9 mouse cellular contexts compared by ENCODE assay signal in the genomic region with DNA sequence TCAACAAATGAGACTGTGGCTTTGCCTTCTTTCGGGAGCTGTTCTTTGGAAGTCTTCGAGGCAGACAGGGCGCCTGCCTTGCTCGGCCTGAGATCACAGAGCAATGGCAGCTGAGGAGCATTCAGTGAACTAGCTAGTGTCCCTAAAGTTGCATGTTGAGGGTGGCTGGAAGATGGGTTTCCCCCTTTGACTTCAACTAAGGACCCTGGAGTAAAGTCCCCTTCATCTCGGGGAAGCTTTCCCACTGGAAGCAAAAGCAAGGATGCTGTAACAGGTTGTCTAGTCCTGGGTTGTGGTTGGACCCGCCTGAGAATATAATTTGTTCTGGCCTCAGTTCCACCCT.
A peak's percentile ranks its signal among the peaks of the same experiment; 100 is the strongest.
DNase-seq lines count a peak whose midpoint lies in the region; ATAC-seq and TF ChIP-seq lines count a peak whose summit lies in the region.
"Had no signal": no experiment of that assay in that cellular context is flagged by ENCODE, and none has a peak within 500 bp of the region (broad histone marks: within the 10 kb centered on the region; RNA-seq: fewer than 3 reads in every experiment).

No protein-coding gene starts in this region.

- H3K27ac ChIP-seq in kidney, postnatal 0 days: no peak overlapping the region; the same call in 1 of the 2 replicates
- H3K27ac ChIP-seq in embryonic facial prominence, embryonic 13.5 days: no peak overlapping the region
- H3K27ac ChIP-seq in hindbrain, embryonic 16.5 days (ENCODE audit: low read depth, low read length): no peak overlapping the region
- H3K27ac ChIP-seq in midbrain, embryonic 16.5 days (ENCODE audit: low read length): 0 out of 2 replicates have a peak overlapping the region, but pooled peaks have one; percentile 7

- 20% methylated on average over 6 of the region's 6 CpGs for WGBS in kidney, postnatal 0 days
- WGBS in embryonic facial prominence, embryonic 13.5 days: 12% methylated on average over 6 of the region's 6 CpGs
- WGBS in hindbrain, embryonic 16.5 days: 21% methylated on average over 6 of the region's 6 CpGs
- WGBS in midbrain, embryonic 16.5 days: 12% methylated on average over 6 of the region's 6 CpGs

- ATAC-seq in kidney, postnatal 0 days (replicated peaks; ENCODE audit: low FRiP score, low read depth): no peak
- no peak for ATAC-seq in embryonic facial prominence, embryonic 13.5 days (ENCODE audit: insufficient number of reproducible peaks, insufficient read depth, low FRiP score, low TSS enrichment, low read depth)
- no peak for ATAC-seq in hindbrain, embryonic 16.5 days
- ATAC-seq in midbrain, embryonic 16.5 days: no peak

- no peaks in the 10 kb centered on the region for H3K9me3 ChIP-seq in kidney, postnatal 0 days (replicated peaks; ENCODE audit: low read length)
- no peaks in the 10 kb centered on the region for H3K9me3 ChIP-seq in embryonic facial prominence, embryonic 13.5 days
- H3K9me3 ChIP-seq in hindbrain, embryonic 16.5 days (ENCODE audit: control insufficient read depth, low read length): no peaks in the 10 kb centered on the region
- H3K9me3 ChIP-seq in midbrain, embryonic 16.5 days (replicated peaks; ENCODE audit: control insufficient read depth, low read length, poor library complexity, severe bottlenecking): no peaks in the 10 kb centered on the region

- H3K4me3 ChIP-seq in kidney, postnatal 0 days (replicated peaks; ENCODE audit: low read depth, low read length): peak overlapping the region; percentile 67
- H3K4me3 ChIP-seq in embryonic facial prominence, embryonic 13.5 days: peak overlapping the region; percentile 66
- peak overlapping the region; percentile 74 for H3K4me3 ChIP-seq in hindbrain, embryonic 16.5 days (ENCODE audit: low read length)
- H3K4me3 ChIP-seq in midbrain, embryonic 16.5 days (ENCODE audit: low read depth, low read length): peak overlapping the region; percentile 72

- H3K36me3 ChIP-seq in kidney, postnatal 0 days (ENCODE audit: insufficient read depth, low read length): no peaks in the 10 kb centered on the region
- H3K36me3 ChIP-seq in embryonic facial prominence, embryonic 13.5 days: no peaks in the 10 kb centered on the region
- H3K36me3 ChIP-seq in hindbrain, embryonic 16.5 days (ENCODE audit: control insufficient read depth, insufficient read depth, low read length): no peaks in the 10 kb centered on the region
- no peaks in the 10 kb centered on the region for H3K36me3 ChIP-seq in midbrain, embryonic 16.5 days (ENCODE audit: control insufficient read depth, insufficient read depth, low read length)

- no peak for DNase-seq in kidney, postnatal 0 days (ENCODE audit: low spot score)
- no peak for DNase-seq in kidney, postnatal 10 days
- DNase-seq in layer of hippocampus, postnatal 14 days (ENCODE audit: low spot score in 2 of 2): no peak
- DNase-seq in thymus, postnatal 4 days: no peak
- DNase-seq in c-Kit-positive CD71-positive TER-119-positive erythroid progenitor cells, embryonic 14.5 days (ENCODE audit: low spot score): no peak
- DNase-seq: thymus, adult 18-20 months had no signal

- H3K27me3 ChIP-seq in kidney, postnatal 0 days (ENCODE audit: insufficient read depth, low read length): no peaks in the 10 kb centered on the region
- H3K27me3 ChIP-seq in embryonic facial prominence, embryonic 13.5 days: peaks cover 40% of the 10 kb centered on the region
- H3K27me3 ChIP-seq in hindbrain, embryonic 16.5 days (replicated peaks; ENCODE audit: control insufficient read depth, insufficient read depth, low read length): no peaks in the 10 kb centered on the region
- H3K27me3 ChIP-seq in midbrain, embryonic 16.5 days (ENCODE audit: control insufficient read depth, insufficient read depth, low read depth, low read length): peaks cover 4% of the 10 kb centered on the region

- TF ChIP-seq CTCF in kidney, postnatal 0 days (IDR thresholded peaks at IDR 0.05; ENCODE audit: low read depth): no peak

- no peaks in the 10 kb centered on the region; the same call in 1 of the 2 replicates for H3K4me1 ChIP-seq in kidney, postnatal 0 days (replicated peaks; ENCODE audit: insufficient read depth, low read length)
- H3K4me1 ChIP-seq in embryonic facial prominence, embryonic 13.5 days: peaks cover 13% of the 10 kb centered on the region
- peaks cover 15% of the 10 kb centered on the region for H3K4me1 ChIP-seq in hindbrain, embryonic 16.5 days (ENCODE audit: control insufficient read depth, insufficient read depth, low read depth, low read length)
- H3K4me1 ChIP-seq in midbrain, embryonic 16.5 days (ENCODE audit: control insufficient read depth, insufficient read depth, low read length): peaks cover 19% of the 10 kb centered on the region

- peak overlapping the region; percentile 63; the same call in 1 of the 2 replicates for H3K9ac ChIP-seq in kidney, postnatal 0 days (ENCODE audit: low read depth, low read length)
- H3K9ac ChIP-seq in embryonic facial prominence, embryonic 13.5 days: peak overlapping the region; percentile 76
- peak overlapping the region; percentile 84 for H3K9ac ChIP-seq in hindbrain, embryonic 16.5 days (ENCODE audit: low read depth, low read length)
- H3K9ac ChIP-seq in midbrain, embryonic 16.5 days (ENCODE audit: low read depth, low read length): peak overlapping the region; percentile 86

- H3K4me2 ChIP-seq in kidney, postnatal 0 days (ENCODE audit: low read length): peak overlapping the region; percentile 99
- H3K4me2 ChIP-seq in embryonic facial prominence, embryonic 13.5 days: peak overlapping the region; percentile 100
- peak overlapping the region; percentile 99 for H3K4me2 ChIP-seq in hindbrain, embryonic 16.5 days (ENCODE audit: low read length)
- peak overlapping the region; percentile 99 for H3K4me2 ChIP-seq in midbrain, embryonic 16.5 days (ENCODE audit: low read length)
